Mouse (Mus musculus) layer of hippocampus, adult 2 months (tissue): ENCODE measurements at regions not wholly inside any gene's neighbourhood (a gene's known extent, or its start where the extent isn't known, plus 50 kb on each side); places are given as distances from the start of the nearest gene placed in this dataset.

Source experiments
- DNase-seq, 2 experiments: peaks; one replicate each; pipeline ENCODE4 v3.0.0; 2022; ENCODE audit warnings: low spot score in 2 of 2
- H3K27ac ChIP-seq: fragments of 200-600 bp; 2 replicates; pipeline ENCODE4 v1.8.1; 2022
- H3K4me3 ChIP-seq: fragments of 200-600 bp; 2 replicates; pipeline ENCODE4 v1.8.1; 2022; ENCODE audit warnings: mild to moderate bottlenecking
- CTCF ChIP-seq: fragments of 200-600 bp; conservative IDR thresholded peaks from 2 replicates; pipeline ENCODE4 v1.8.1; 2022; ENCODE audit warnings: antibody characterized with exemption, mild to moderate bottlenecking, moderate library complexity

- TF ChIP-seq CTCF: no peak
- DNase-seq: no peak
- Histone ChIP-seq H3K4me3 (no peak overlapping the region), H3K27ac (no peak overlapping the region)
Measured at GRCm38 (mm10) chr11:7408992-7409391, 195.3 kb upstream of the Igfbp3 start.

GRCm38 (mm10) chr11:7404666-7405065 is 190.9 kb upstream of the Igfbp3 start:
- no peak for DNase-seq
- no peak overlapping the region for H3K4me3 ChIP-seq
- TF ChIP-seq CTCF: no peak
- no peak overlapping the region for H3K27ac ChIP-seq

- no peak for DNase-seq
- no peak for TF ChIP-seq CTCF
- no peak overlapping the region for H3K4me3 ChIP-seq
- H3K27ac ChIP-seq: no peak overlapping the region
Measured at GRCm38 (mm10) chr11:7371835-7372234, 158.1 kb upstream of the Igfbp3 start.

GRCm38 (mm10) chr11:7361388-7361787 is 147.7 kb upstream of the Igfbp3 start:
- DNase-seq: no peak
- H3K27ac ChIP-seq: no peak overlapping the region
- TF ChIP-seq CTCF: no peak
- no peak overlapping the region for H3K4me3 ChIP-seq

- H3K27ac ChIP-seq: no peak overlapping the region
- no peak overlapping the region for H3K4me3 ChIP-seq
- DNase-seq: no peak
- no peak for TF ChIP-seq CTCF
Measured at GRCm38 (mm10) chr11:7348601-7349000, 134.9 kb upstream of the Igfbp3 start.

- Histone ChIP-seq H3K27ac (no peak overlapping the region), H3K4me3 (no peak overlapping the region)
- DNase-seq: no peak
- peak; percentile 78 for TF ChIP-seq CTCF
Measured at GRCm38 (mm10) chr11:7337826-7338225, 124.1 kb upstream of the Igfbp3 start.

- Histone ChIP-seq H3K4me3 (no peak overlapping the region), H3K27ac (no peak overlapping the region)
- DNase-seq: no peak
- TF ChIP-seq CTCF: no peak
Measured at GRCm38 (mm10) chr11:7317409-7317970, 103.8 kb upstream of the Igfbp3 start.

GRCm38 (mm10) chr11:7296252-7296651 is 82.5 kb upstream of the Igfbp3 start:
- DNase-seq: no peak
- TF ChIP-seq CTCF: no peak
- Histone ChIP-seq H3K4me3 (no peak overlapping the region), H3K27ac (no peak overlapping the region)

GRCm38 (mm10) chr11:7289242-7289938 is 75.7 kb upstream of the Igfbp3 start:
- DNase-seq: peak in 1 of 2 experiments; percentile 30
- Histone ChIP-seq H3K27ac (no peak overlapping the region), H3K4me3 (no peak overlapping the region)
- TF ChIP-seq CTCF: no peak

- no peak for TF ChIP-seq CTCF
- H3K27ac ChIP-seq: no peak overlapping the region
- no peak for DNase-seq
Measured at GRCm38 (mm10) chr11:7284836-7285490, 71.2 kb upstream of the Igfbp3 start.

GRCm38 (mm10) chr11:7282981-7283380 is 69.3 kb upstream of the Igfbp3 start:
- no peak for TF ChIP-seq CTCF
- DNase-seq: no peak
- H3K27ac ChIP-seq: no peak overlapping the region

More at GRCm38 (mm10) chr11:7284836-7285490, 71.2 kb upstream of the Igfbp3 start:
- no peak overlapping the region for H3K4me3 ChIP-seq

GRCm38 (mm10) chr11:7282188-7282587 is 68.5 kb upstream of the Igfbp3 start:
- no peak overlapping the region for H3K27ac ChIP-seq

More at GRCm38 (mm10) chr11:7282981-7283380, 69.3 kb upstream of the Igfbp3 start:
- no peak overlapping the region for H3K4me3 ChIP-seq

GRCm38 (mm10) chr11:7281656-7282055 is 67.9 kb upstream of the Igfbp3 start:
- no peak overlapping the region for H3K27ac ChIP-seq
- no peak overlapping the region for H3K4me3 ChIP-seq
- no peak for DNase-seq
- TF ChIP-seq CTCF: no peak

More at GRCm38 (mm10) chr11:7282188-7282587, 68.5 kb upstream of the Igfbp3 start:
- no peak overlapping the region for H3K4me3 ChIP-seq
- TF ChIP-seq CTCF: no peak
- DNase-seq: no peak
